Mouse (Mus musculus): ENCODE measurements around the gene Rpl12.

The Rpl12 gene

GRCm38 (mm10) chr2:32947454-32947853 is 13.9 kb upstream of the Rpl12 start:
- DNase-seq: no peak

- peak in 1 of 2 experiments; percentile 29 for DNase-seq
Observed at GRCm38 (mm10) chr2:32954581-32954980, 6.8 kb upstream of the Rpl12 start.

GRCm38 (mm10) chr2:32957344-32957743 is 4.0 kb upstream of the Rpl12 start:
- peak; percentile 62 to 63 for DNase-seq

GRCm38 (mm10) chr2:32960273-32960672 is 1.1 kb upstream of the Rpl12 start:
- DNase-seq: no peak

GRCm38 (mm10) chr2:32962062-32962874 is 909 bp downstream of the Rpl12 start:
- DNase-seq: peak in 1 of 2 experiments; percentile 28

- no peak for DNase-seq
Observed at GRCm38 (mm10) chr2:32962875-32963220, 1.5 kb downstream of the Rpl12 start.

- DNase-seq: no peak
Observed at GRCm38 (mm10) chr2:32963544-32963943, 2.2 kb downstream of the Rpl12 start.

- no peak for DNase-seq
Observed at GRCm38 (mm10) chr2:32963981-32964380, 2.6 kb downstream of the Rpl12 start.

GRCm38 (mm10) chr2:32964659-32965457 is 3.5 kb downstream of the Rpl12 start:
- no peak for DNase-seq

- DNase-seq: no peak
Observed at GRCm38 (mm10) chr2:32965511-32966183, 4.3 kb downstream of the Rpl12 start.

GRCm38 (mm10) chr2:32966184-32966688 is 4.9 kb downstream of the Rpl12 start:
- no peak for DNase-seq

GRCm38 (mm10) chr2:32966689-32967631 is 5.6 kb downstream of the Rpl12 start:
- DNase-seq: peak; percentile 92 to 93

GRCm38 (mm10) chr2:32968024-32968614 is 6.8 kb downstream of the Rpl12 start:
- DNase-seq: peak; percentile 62 to 63

- no peak for DNase-seq
Observed at GRCm38 (mm10) chr2:32969326-32969725, 8.0 kb downstream of the Rpl12 start.

GRCm38 (mm10) chr2:32971235-32971634 is 9.9 kb downstream of the Rpl12 start:
- DNase-seq: peak; percentile 85 to 87

GRCm38 (mm10) chr2:32974216-32974615 is 12.9 kb downstream of the Rpl12 start:
- DNase-seq: peak in 1 of 2 experiments; percentile 57

GRCm38 (mm10) chr2:32977114-32977513 is 15.8 kb downstream of the Rpl12 start:
- DNase-seq: no peak

GRCm38 (mm10) chr2:32978675-32979074 is 17.3 kb downstream of the Rpl12 start:
- no peak for DNase-seq

GRCm38 (mm10) chr2:32979675-32980074 is 18.3 kb downstream of the Rpl12 start:
- DNase-seq: peak in 1 of 2 experiments; percentile 54

GRCm38 (mm10) chr2:32981281-32981680 is 19.9 kb downstream of the Rpl12 start:
- peak in 1 of 2 experiments; percentile 42 for DNase-seq

GRCm38 (mm10) chr2:32981725-32982271 is 20.4 kb downstream of the Rpl12 start, which contains the start of gene Slc2a8:
Gene Slc2a8, minus strand, starts transcription at chr2:32982083.
- DNase-seq: peak; percentile 93 to 95

Measured in cerebellum, postnatal 10 days (tissue).